Mouse (Mus musculus) hindbrain, embryonic 12.5 days (tissue): ENCODE measurements at regions not wholly inside any gene's neighbourhood (a gene's known extent, or its start where the extent isn't known, plus 50 kb on each side); places are given as distances from the start of the nearest gene placed in this dataset.
A peak's percentile ranks its signal among the peaks of the same experiment; 100 is the strongest.
"Not testable (repeated sequence)": the region's sequence is repeated elsewhere in the genome, so short reads cannot be mapped to it uniquely, and the experiment has no call there.

ENCODE experiments used
- ATAC-seq: fragments of 200-750 bp; cut with Nextera tagmentation; 2 replicates; pipeline ENCODE4 v1.8.0; 2017; ENCODE audit warnings: moderate TSS enrichment; ENCODE audit not compliant: low FRiP score
- H3K27ac ChIP-seq: fragments of 300-500 bp; sonication (generic); 2 replicates; pipeline ENCODE4 v1.5.1; 2016; ENCODE audit warnings: mild to moderate bottlenecking
- H3K27me3 ChIP-seq: fragments of 300-500 bp; sonication (generic); 2 replicates; pipeline ENCODE4 v1.6.1; 2016; ENCODE audit warnings: mild to moderate bottlenecking
- H3K36me3 ChIP-seq: fragments of 300-500 bp; sonication (generic); 2 replicates; pipeline ENCODE4 v1.6.1; 2016; ENCODE audit warnings: mild to moderate bottlenecking
- H3K4me1 ChIP-seq: fragments of 300-500 bp; sonication (generic); 2 replicates; pipeline ENCODE4 v1.6.1; 2016
- H3K4me2 ChIP-seq: fragments of 300-500 bp; sonication (generic); replicated peaks from 2 replicates; pipeline ENCODE4 v1.6.1; 2016; ENCODE audit warnings: mild to moderate bottlenecking
- H3K4me3 ChIP-seq: fragments of 300-500 bp; sonication (generic); 2 replicates; pipeline ENCODE4 v1.5.1; 2016; ENCODE audit warnings: mild to moderate bottlenecking
- H3K9ac ChIP-seq: fragments of 300-500 bp; sonication (generic); 2 replicates; pipeline ENCODE4 v1.6.1; 2016; ENCODE audit warnings: mild to moderate bottlenecking, moderate library complexity
- H3K9me3 ChIP-seq: fragments of 300-500 bp; sonication (generic); replicated peaks from 2 replicates; pipeline ENCODE4 v1.6.1; 2016; ENCODE audit warnings: mild to moderate bottlenecking
- WGBS: fragments of 180-500 bp; shearing (Covaris S2); methylation state at CpG from one replicate; pipeline ENCODE4 v1.1.7; 2016; 5-methylcytosine and 5-hydroxymethylcytosine counted together

- 0 out of 2 replicates have a peak, but pooled peaks cover 18% of the 10 kb centered on the region for H3K4me1 ChIP-seq
- not testable (repeated sequence) for H3K36me3 ChIP-seq, H3K27ac ChIP-seq, ATAC-seq, H3K4me2 ChIP-seq, H3K9me3 ChIP-seq, H3K27me3 ChIP-seq, H3K4me3 ChIP-seq, H3K9ac ChIP-seq
- WGBS: 81% methylated on average over 2 of the region's 2 CpGs
These were observed 169.3 kb downstream of the Qk start for GRCm38 (mm10) chr17:10150403-10150689.

- Histone ChIP-seq H3K27ac (no peak overlapping the region), H3K4me2 (no peak overlapping the region), H3K9ac (no peak overlapping the region), H3K4me3 (no peak overlapping the region), H3K9me3 (no peaks in the 10 kb centered on the region), H3K36me3 (no peaks in the 10 kb centered on the region), H3K27me3 (no peaks in the 10 kb centered on the region), H3K4me1 (0 out of 2 replicates have a peak, but pooled peaks cover 18% of the 10 kb centered on the region)
- no peak for ATAC-seq
- WGBS: 66% methylated on average over 8 of the region's 8 CpGs
These were observed 169.8 kb downstream of the Qk start for GRCm38 (mm10) chr17:10149682-10150402.

- H3K27ac ChIP-seq: no peak overlapping the region
- no peak overlapping the region for H3K4me3 ChIP-seq
- H3K27me3 ChIP-seq: no peaks in the 10 kb centered on the region
- H3K4me2 ChIP-seq: no peak overlapping the region
- 23% methylated on average over 8 of the region's 8 CpGs for WGBS
- no peak for ATAC-seq
- no peaks in the 10 kb centered on the region; the same call in 1 of the 2 replicates for H3K9me3 ChIP-seq
- no peak overlapping the region for H3K9ac ChIP-seq
- H3K4me1 ChIP-seq: 0 out of 2 replicates have a peak, but pooled peaks cover 10% of the 10 kb centered on the region
- H3K36me3 ChIP-seq: no peaks in the 10 kb centered on the region
These were observed 172.5 kb downstream of the Qk start for GRCm38 (mm10) chr17:10147106-10147505.

- Histone ChIP-seq H3K4me3 (no peak overlapping the region), H3K27ac (no peak overlapping the region), H3K4me2 (no peak overlapping the region), H3K9me3 (no peaks in the 10 kb centered on the region; the same call in 1 of the 2 replicates), H3K36me3 (no peaks in the 10 kb centered on the region), H3K9ac (no peak overlapping the region), H3K4me1 (0 out of 2 replicates have a peak, but pooled peaks cover 10% of the 10 kb centered on the region), H3K27me3 (no peaks in the 10 kb centered on the region)
- ATAC-seq: no peak
- 88% methylated on average over 3 of the region's 3 CpGs for WGBS
These were observed 173.1 kb downstream of the Qk start for GRCm38 (mm10) chr17:10146576-10146975.

- no peaks in the 10 kb centered on the region for H3K36me3 ChIP-seq
- 53% methylated on average over 3 of the region's 3 CpGs for WGBS
These were observed 180.8 kb downstream of the Qk start for GRCm38 (mm10) chr17:10138847-10139246.

GRCm38 (mm10) chr17:10138374-10138773, 181.3 kb downstream of the Qk start:
- Histone ChIP-seq H3K9ac (no peak overlapping the region), H3K9me3 (peaks cover 4% of the 10 kb centered on the region; the same call in 1 of the 2 replicates), H3K36me3 (no peaks in the 10 kb centered on the region), H3K4me2 (no peak overlapping the region), H3K27ac (no peak overlapping the region), H3K27me3 (no peaks in the 10 kb centered on the region), H3K4me1 (no peaks in the 10 kb centered on the region), H3K4me3 (no peak overlapping the region)
- ATAC-seq: no peak
- 68% methylated on average over 4 of the region's 4 CpGs for WGBS

More at GRCm38 (mm10) chr17:10138847-10139246, 180.8 kb downstream of the Qk start:
- no peaks in the 10 kb centered on the region for H3K4me1 ChIP-seq
- H3K4me3 ChIP-seq: no peak overlapping the region
- H3K9ac ChIP-seq: no peak overlapping the region
- no peak overlapping the region; the same call in 1 of the 2 replicates for H3K27ac ChIP-seq
- ATAC-seq: no peak
- H3K27me3 ChIP-seq: no peaks in the 10 kb centered on the region
- no peak overlapping the region for H3K4me2 ChIP-seq
- peaks cover 4% of the 10 kb centered on the region; the same call in 1 of the 2 replicates for H3K9me3 ChIP-seq

GRCm38 (mm10) chr17:10135111-10135510, 184.5 kb downstream of the Qk start:
- no peaks in the 10 kb centered on the region for H3K27me3 ChIP-seq

GRCm38 (mm10) chr17:10128591-10128990, 191.1 kb downstream of the Qk start:
- no peak overlapping the region for H3K4me2 ChIP-seq
- H3K9me3 ChIP-seq: no peaks in the 10 kb centered on the region
- H3K9ac ChIP-seq: no peak overlapping the region
- no peak overlapping the region for H3K27ac ChIP-seq
- ATAC-seq: no peak
- no peak overlapping the region for H3K4me3 ChIP-seq
- H3K4me1 ChIP-seq: peaks cover 2% of the 10 kb centered on the region; the same call in 1 of the 2 replicates
- H3K27me3 ChIP-seq: no peaks in the 10 kb centered on the region
- WGBS: 55% methylated on average over 8 of the region's 8 CpGs
- no peaks in the 10 kb centered on the region for H3K36me3 ChIP-seq

More at GRCm38 (mm10) chr17:10135111-10135510, 184.5 kb downstream of the Qk start:
- Histone ChIP-seq H3K27ac (no peak overlapping the region), H3K4me2 (no peak overlapping the region), H3K36me3 (no peaks in the 10 kb centered on the region), H3K4me1 (no peaks in the 10 kb centered on the region), H3K9ac (no peak overlapping the region), H3K4me3 (no peak overlapping the region), H3K9me3 (no peaks in the 10 kb centered on the region)
- WGBS: 63% methylated on average over 2 of the region's 2 CpGs
- ATAC-seq: no peak

GRCm38 (mm10) chr17:10122411-10122810, 197.2 kb downstream of the Qk start:
- ATAC-seq: no peak
- 64% methylated on average over 3 of the region's 3 CpGs for WGBS
- H3K9ac ChIP-seq: no peak overlapping the region

GRCm38 (mm10) chr17:10112118-10112517, 207.5 kb downstream of the Qk start:
- no peak for ATAC-seq
- H3K4me1 ChIP-seq: peaks cover 20% of the 10 kb centered on the region
- H3K27me3 ChIP-seq: no peaks in the 10 kb centered on the region
- no peak overlapping the region for H3K4me2 ChIP-seq
- no peak overlapping the region for H3K4me3 ChIP-seq
- no peaks in the 10 kb centered on the region for H3K36me3 ChIP-seq
- 0 out of 2 replicates have a peak, but pooled peaks cover 4% of the 10 kb centered on the region for H3K9me3 ChIP-seq
- WGBS: 87% methylated on average over 2 of the region's 2 CpGs
- no peak overlapping the region for H3K9ac ChIP-seq
- no peak overlapping the region for H3K27ac ChIP-seq

More at GRCm38 (mm10) chr17:10122411-10122810, 197.2 kb downstream of the Qk start:
- no peak overlapping the region for H3K4me3 ChIP-seq
- H3K36me3 ChIP-seq: no peaks in the 10 kb centered on the region
- H3K27ac ChIP-seq: no peak overlapping the region
- no peak overlapping the region for H3K4me2 ChIP-seq
- no peaks in the 10 kb centered on the region for H3K4me1 ChIP-seq
- H3K9me3 ChIP-seq: peaks cover 4% of the 10 kb centered on the region
- no peaks in the 10 kb centered on the region for H3K27me3 ChIP-seq

- H3K9ac ChIP-seq: no peak overlapping the region
- peak; percentile 26; the same call in 1 of the 2 replicates for ATAC-seq
- peak overlapping the region; percentile 60 for H3K27ac ChIP-seq
- H3K9me3 ChIP-seq: no peaks in the 10 kb centered on the region
- H3K4me3 ChIP-seq: no peak overlapping the region
- H3K36me3 ChIP-seq: no peaks in the 10 kb centered on the region
- no peak overlapping the region for H3K4me2 ChIP-seq
- H3K4me1 ChIP-seq: peaks cover 20% of the 10 kb centered on the region
- H3K27me3 ChIP-seq: no peaks in the 10 kb centered on the region
These were observed 209.3 kb downstream of the Qk start for GRCm38 (mm10) chr17:10110375-10110675.

- ATAC-seq: peak; percentile 86
- Histone ChIP-seq H3K36me3 (no peaks in the 10 kb centered on the region), H3K9ac (no peak overlapping the region), H3K4me1 (peaks cover 20% of the 10 kb centered on the region), H3K27ac (peak overlapping the region; percentile 60), H3K27me3 (no peaks in the 10 kb centered on the region), H3K4me2 (no peak overlapping the region; the same call in 1 of the 2 replicates), H3K4me3 (no peak overlapping the region), H3K9me3 (no peaks in the 10 kb centered on the region)
- 23% methylated on average over 8 of the region's 8 CpGs for WGBS
These were observed 209.9 kb downstream of the Qk start for GRCm38 (mm10) chr17:10109511-10110374.
